Mouse (Mus musculus) ES-Bruce4 (cell line): Measurements from ENCODE around the gene Ubr4.

Source experiments
- CTCF ChIP-seq: IDR thresholded peaks from one replicate; pipeline ENCODE4 v1.8.1; 2011; ENCODE audit warnings: low read depth, low read length
- EP300 ChIP-seq: IDR thresholded peaks from 2 replicates; pipeline ENCODE4 v1.6.1; 2011; ENCODE audit warnings: low read depth, low read length; ENCODE audit not compliant: insufficient read depth
- POLR2A ChIP-seq: IDR thresholded peaks from one replicate; pipeline ENCODE4 v1.8.1; 2011; ENCODE audit warnings: low read length; ENCODE audit not compliant: insufficient read depth

GRCm38 (mm10) chr4:139483461-139484105, 131.2 kb downstream of the Ubr4 start:
- TF ChIP-seq CTCF (no peak), EP300 (no peak), POLR2A (no peak)
